Mouse (Mus musculus) erythroid progenitor cell, adult 5-6 weeks (primary cell): Measurements from ENCODE around the gene Gpd1l. TPM values are rescaled to one million over a fixed set of nuclear protein-coding genes. Genes with fewer than 3 reads are reported as not detected.

Experiments
- ATAC-seq: replicated peaks from 2 replicates; pipeline ENCODE4 v1.8.0; 2016; ENCODE audit warnings: moderate number of reproducible peaks, mild to moderate bottlenecking, moderate TSS enrichment, inconsistent platforms; ENCODE audit not compliant: poor library complexity, low FRiP score, severe bottlenecking
- total RNA-seq, 2 experiments: library from RNA; stranded (forward) in 1 of 2; stranded (reverse) in 1 of 2; fragments of 150-400 nt in 1 of 2; fragments of 186-747, 209-891 nt in 1 of 2; gene quantifications; 2 replicates each; pipeline versions ENCODE4 v1.2.3 to v1.2.4; 2015 to 2017; ENCODE audit warnings: low replicate concordance in 2 of 2

The Gpd1l gene
- total RNA-seq, 2 experiments from 2014 or later: 7.6 to 12.2 TPM

DNA sequence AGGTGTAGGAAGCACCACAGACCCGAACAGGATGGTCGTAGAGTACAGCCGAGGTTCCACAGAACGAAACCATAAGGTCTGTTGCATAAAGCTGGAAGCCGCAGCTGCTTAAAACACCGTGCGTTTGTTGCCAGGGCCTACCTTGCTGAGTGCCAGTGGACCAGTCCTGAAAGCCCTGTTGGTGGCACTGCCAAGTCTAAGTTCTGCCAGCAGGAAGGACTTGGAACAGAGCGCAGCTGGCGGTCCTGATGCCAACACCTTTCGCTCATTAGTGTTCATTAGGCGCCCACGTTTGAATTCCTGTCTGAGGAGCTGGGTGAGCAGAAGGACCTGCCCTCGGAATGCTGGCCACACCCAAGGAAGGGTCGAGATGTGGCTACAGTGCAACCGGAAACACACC lies 80.5 kb downstream of the Gpd1l start:
- no peak for ATAC-seq

DNA sequence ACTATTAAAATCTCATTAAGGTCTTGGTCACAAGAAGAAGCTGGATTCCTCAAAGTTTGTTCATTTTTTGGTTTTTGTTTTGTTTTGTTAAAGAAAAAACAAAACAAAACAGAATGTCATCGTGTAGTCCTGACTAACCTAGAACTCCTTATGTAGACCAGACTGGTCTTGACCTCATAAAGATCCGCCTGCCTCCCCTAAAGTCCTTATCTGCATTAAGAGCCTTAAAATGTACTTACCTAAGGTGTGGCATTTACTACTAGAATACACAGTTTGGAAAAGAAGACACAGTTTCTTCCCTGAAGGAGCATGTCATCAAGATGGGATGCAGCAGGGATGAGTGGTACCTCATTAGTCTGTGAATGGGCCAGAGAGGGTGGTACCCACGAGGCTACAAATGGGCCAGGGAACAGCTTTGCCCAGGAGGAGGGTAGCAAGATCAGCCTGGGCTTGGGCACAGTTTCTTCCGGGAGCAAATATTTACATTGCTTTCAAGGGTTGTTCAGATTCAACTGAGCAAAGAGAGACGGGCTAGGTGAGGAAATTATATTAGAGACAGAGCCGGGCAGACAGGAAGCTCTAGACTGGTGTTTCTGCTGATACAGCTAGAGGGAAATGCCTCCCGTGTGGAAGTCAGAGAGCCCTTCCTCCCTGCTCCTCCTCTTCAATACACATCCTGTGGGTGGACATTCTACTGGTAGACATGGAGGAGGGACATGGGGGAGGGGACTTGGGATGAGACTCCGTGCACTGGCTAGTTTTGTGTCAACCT lies 82.2 kb downstream of the Gpd1l start:
- no peak for ATAC-seq

Other genes starting within 250 kb of the Gpd1l start
- gene Dync1li1, start 245.2 kb downstream of the Gpd1l start, total RNA-seq (2015; ENCODE audit: low replicate concordance): 22.7 and 42.3 TPM in 2 replicates
- gene Dync1li1, start 245.2 kb downstream of the Gpd1l start, total RNA-seq (2017; ENCODE audit: low replicate concordance): 23.9 and 33.0 TPM in 2 replicates
- gene Cmtm6, start 202.9 kb downstream of the Gpd1l start, total RNA-seq (2015; ENCODE audit: low replicate concordance): 8.8 and 9.7 TPM in 2 replicates
- gene Cmtm6, start 202.9 kb downstream of the Gpd1l start, total RNA-seq (2017; ENCODE audit: low replicate concordance): 10.4 and 20.0 TPM in 2 replicates
- gene Cmtm7, start 152.1 kb downstream of the Gpd1l start, total RNA-seq (2015; ENCODE audit: low replicate concordance): 64.1 and 71.7 TPM in 2 replicates
- 46.0 and 46.4 TPM in 2 replicates for gene Cmtm7, start 152.1 kb downstream of the Gpd1l start, total RNA-seq (2017; ENCODE audit: low replicate concordance)
- gene Cmtm8, start 89.8 kb downstream of the Gpd1l start, total RNA-seq (2015; ENCODE audit: low replicate concordance): 5.4 TPM in 1 of 2 replicates, not detected in the other
- gene Cmtm8, start 89.8 kb downstream of the Gpd1l start, total RNA-seq (2017; ENCODE audit: low replicate concordance): not detected in 2 replicates
- gene Osbpl10, start 44.6 kb upstream of the Gpd1l start, total RNA-seq (2015; ENCODE audit: low replicate concordance): not detected in 2 replicates
- 0.39 TPM in 1 of 2 replicates, not detected in the other for gene Osbpl10, start 44.6 kb upstream of the Gpd1l start, total RNA-seq (2017; ENCODE audit: low replicate concordance)
- gene Rps27rt, start 48.8 kb upstream of the Gpd1l start, total RNA-seq (2015; ENCODE audit: low replicate concordance): 81.7 and 147 TPM in 2 replicates
- gene Rps27rt, start 48.8 kb upstream of the Gpd1l start, total RNA-seq (2017; ENCODE audit: low replicate concordance): 36.5 and 41.4 TPM in 2 replicates